Mouse (Mus musculus): ENCODE measurements around the gene Lfng. TPM values are rescaled to one million over a fixed set of nuclear protein-coding genes. Genes with fewer than 3 reads are reported as not detected.

The Lfng gene
- polyA plus RNA-seq (2012; fragmentation: generic; extraction: Trizol), result 10 to 100 TPM; 10.6 to 11.6 TPM

DNA sequence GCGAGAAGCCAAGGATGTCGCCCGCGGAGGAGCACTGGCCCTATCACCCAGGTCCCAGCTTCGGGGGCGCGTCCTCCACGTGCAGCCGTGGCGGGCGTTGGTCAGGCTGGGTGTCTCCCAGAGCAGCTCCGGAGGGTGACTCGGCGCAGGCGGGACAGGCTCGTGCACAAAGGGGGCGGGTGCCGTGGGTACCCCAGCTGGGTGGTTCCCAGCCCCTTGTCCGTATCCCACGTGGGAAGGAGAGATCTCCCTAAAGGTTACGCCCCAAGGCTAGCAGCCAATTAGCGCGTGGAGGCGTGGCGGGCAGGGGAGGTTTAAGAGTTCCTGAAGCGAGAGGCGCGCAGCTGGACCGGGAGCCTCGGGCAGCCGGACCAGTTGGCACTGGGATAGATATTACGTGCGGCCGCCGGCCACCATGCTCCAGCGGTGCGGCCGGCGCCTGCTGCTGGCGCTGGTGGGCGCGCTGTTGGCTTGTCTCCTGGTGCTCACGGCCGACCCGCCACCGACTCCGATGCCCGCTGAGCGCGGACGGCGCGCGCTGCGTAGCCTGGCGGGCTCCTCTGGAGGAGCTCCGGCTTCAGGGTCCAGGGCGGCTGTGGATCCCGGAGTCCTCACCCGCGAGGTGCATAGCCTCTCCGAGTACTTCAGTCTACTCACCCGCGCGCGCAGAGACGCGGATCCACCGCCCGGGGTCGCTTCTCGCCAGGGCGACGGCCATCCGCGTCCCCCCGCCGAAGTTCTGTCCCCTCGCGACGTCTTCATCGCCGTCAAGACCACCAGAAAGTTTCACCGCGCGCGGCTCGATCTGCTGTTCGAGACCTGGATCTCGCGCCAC is at the start of gene Lfng:
Lfng (plus strand) TSS at position 320 of the 835 bp plus-strand sequence.

DNA sequence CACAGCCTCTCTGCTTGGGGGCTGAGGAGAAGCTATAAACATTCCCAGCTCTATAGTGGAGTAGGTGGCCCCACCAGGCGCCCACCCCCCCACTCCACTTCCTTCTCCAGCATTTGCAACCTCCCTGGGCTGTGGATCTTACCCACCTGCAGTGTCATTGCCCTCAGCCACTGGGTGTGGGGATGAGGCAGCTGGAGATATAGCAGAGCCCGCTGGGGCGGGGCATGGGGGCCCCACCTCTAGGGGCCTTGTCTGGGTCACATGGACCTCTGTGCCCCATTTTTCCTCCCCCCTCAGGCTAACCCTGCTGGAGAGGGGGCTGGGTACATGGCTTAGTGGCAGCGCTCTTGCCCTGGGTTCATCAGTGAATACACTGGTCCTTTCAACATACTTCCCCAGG is 42.2 kb upstream of the Lfng start, which contains the start of gene Grifin:
Grifin (minus strand) TSS at position 176 of the 400 bp plus-strand sequence.

DNA sequence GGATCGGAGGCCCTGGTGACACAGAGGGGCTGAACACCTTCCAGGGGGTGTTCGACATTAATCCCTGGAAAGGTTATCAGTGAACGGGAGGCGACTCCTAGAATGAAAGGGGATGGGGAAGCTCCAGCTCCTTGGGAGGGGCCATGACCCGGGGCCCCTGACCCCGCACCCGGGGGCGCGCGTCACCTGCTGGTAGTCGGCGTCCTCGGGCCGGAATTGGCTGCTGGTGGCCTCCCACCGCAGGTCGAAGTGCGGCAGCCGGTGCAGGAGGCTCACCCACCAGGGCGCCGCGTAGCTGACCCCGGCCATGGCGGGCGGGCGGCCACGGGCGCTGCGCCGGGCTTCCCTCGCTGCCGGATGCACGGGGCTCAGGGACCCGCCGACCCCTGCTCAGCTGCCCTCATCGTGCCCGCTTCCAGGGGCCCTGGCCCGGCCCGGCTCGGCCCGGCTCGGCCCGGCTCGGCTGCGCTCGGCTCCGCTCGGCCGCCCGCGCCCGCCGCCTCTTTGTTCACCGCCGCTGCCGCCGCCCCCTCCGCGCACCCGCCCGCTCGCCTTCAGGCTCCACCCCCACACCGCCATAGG is 41.5 kb downstream of the Lfng start, which contains the start of gene Ttyh3:
Ttyh3 (minus strand) TSS at position 513 of the 582 bp plus-strand sequence.

Other genes with a start within 250 kb of the Lfng start
- 10 to 100 TPM; 21.1 to 21.4 TPM for gene Snx8, start 218.1 kb upstream of the Lfng start, polyA plus RNA-seq (2012; fragmentation: generic; extraction: Trizol)
- 100 to 1,000 TPM; 114 to 307 TPM for gene Eif3b, start 188.0 kb upstream of the Lfng start, polyA plus RNA-seq (2012; fragmentation: generic; extraction: Trizol)
- under 1 TPM in 1 of 2 experiments, not detected in 1; 0.01 TPM for gene Gm4869, start 161.7 kb upstream of the Lfng start, polyA plus RNA-seq (2012; fragmentation: generic; extraction: Trizol)
- gene Chst12, start 101.8 kb upstream of the Lfng start, polyA plus RNA-seq (2012; fragmentation: generic; extraction: Trizol), result 10 to 100 TPM; 14.8 to 36.3 TPM
- not detected for gene Grifin, start 42.2 kb upstream of the Lfng start, polyA plus RNA-seq (2012; fragmentation: generic; extraction: Trizol)
- gene Ttyh3, start 41.7 kb downstream of the Lfng start, polyA plus RNA-seq (2012; fragmentation: generic; extraction: Trizol), result 100 to 1,000 TPM in 1 of 2 experiments, 10 to 100 TPM in 1; 19.6 to 133 TPM
- gene Iqce, start 95.1 kb downstream of the Lfng start, polyA plus RNA-seq (2012; fragmentation: generic; extraction: Trizol), result 10 to 100 TPM in 1 of 2 experiments, 1 to 10 TPM in 1; 6.0 to 17.5 TPM
- 10 to 100 TPM in 1 of 2 experiments, 1 to 10 TPM in 1; 4.3 to 16.0 TPM for gene Brat1, start 97.7 kb downstream of the Lfng start, polyA plus RNA-seq (2012; fragmentation: generic; extraction: Trizol)
- gene Amz1, start 116.8 kb downstream of the Lfng start, polyA plus RNA-seq (2012; fragmentation: generic; extraction: Trizol), result 1 to 10 TPM in 1 of 2 experiments, under 1 TPM in 1; 0.22 to 2.6 TPM
- gene Gna12, start 223.1 kb downstream of the Lfng start, polyA plus RNA-seq (2012; fragmentation: generic; extraction: Trizol), result 10 to 100 TPM; 15.3 to 54.2 TPM